Mouse (Mus musculus) forebrain, embryonic 11.5 days (tissue): ENCODE measurements around the gene Arglu1. TPM values are rescaled to one million over a fixed set of nuclear protein-coding genes. Genes with fewer than 3 reads are reported as not detected.

Experiments used
- ATAC-seq: fragments of 200-750 bp; cut with Nextera tagmentation; replicated peaks from 2 replicates; pipeline ENCODE4 v1.8.0; 2017; ENCODE audit warnings: moderate TSS enrichment; ENCODE audit not compliant: low FRiP score
- DNase-seq: peaks from one replicate; pipeline ENCODE4 v3.0.0-alpha.2; 2017; ENCODE audit warnings: low spot score
- H3K27ac ChIP-seq: fragments of 300-500 bp; sonication (generic); 2 replicates; pipeline ENCODE4 v1.5.1; 2014; ENCODE audit warnings: low read depth, low read length
- H3K27me3 ChIP-seq: fragments of 300-500 bp; sonication (generic); 2 replicates; pipeline ENCODE4 v1.6.1; 2014; ENCODE audit warnings: mild to moderate bottlenecking, low read length, mixed read lengths; ENCODE audit not compliant: control insufficient read depth, insufficient read depth
- H3K36me3 ChIP-seq: fragments of 300-500 bp; sonication (generic); 2 replicates; pipeline ENCODE4 v1.6.1; 2014; ENCODE audit warnings: mild to moderate bottlenecking, low read length, moderate library complexity, mixed read lengths; ENCODE audit not compliant: control insufficient read depth, insufficient read depth
- H3K4me1 ChIP-seq: fragments of 300-500 bp; sonication (generic); replicated peaks from 2 replicates; pipeline ENCODE4 v1.6.1; 2014; ENCODE audit warnings: low read length, mixed read lengths; ENCODE audit not compliant: control insufficient read depth, insufficient read depth
- H3K4me2 ChIP-seq: fragments of 300-500 bp; sonication (generic); 2 replicates; pipeline ENCODE4 v1.6.1; 2014; ENCODE audit warnings: low read depth, mild to moderate bottlenecking, low read length, moderate library complexity, mixed read lengths; ENCODE audit not compliant: severe bottlenecking
- H3K4me3 ChIP-seq: fragments of 300-500 bp; sonication (generic); 2 replicates; pipeline ENCODE4 v1.5.1; 2014; ENCODE audit warnings: low read depth, low read length
- H3K9ac ChIP-seq: fragments of 300-500 bp; sonication (generic); 2 replicates; pipeline ENCODE4 v1.6.1; 2014; ENCODE audit warnings: low read length
- H3K9me3 ChIP-seq: fragments of 300-500 bp; sonication (generic); 2 replicates; pipeline ENCODE4 v1.6.1; 2016; ENCODE audit warnings: low read length, mixed read lengths; ENCODE audit not compliant: control insufficient read depth
- WGBS: fragments of 180-500 bp; shearing (Covaris S2); extraction: QIAGEN DNeasy Blood & Tissue Kit; methylation state at CpG from one replicate; pipeline ENCODE4 v1.1.7; 2014; 5-methylcytosine and 5-hydroxymethylcytosine counted together
- polyA plus RNA-seq: library from polyadenylated mRNA; unstranded; fragments of >200 nt; fragmentation: Nextera tagmentation; extraction: Ambion mirVana; gene quantifications from 2 replicates; pipeline ENCODE4 v1.2.1, GENCODE M21; 2014

The Arglu1 gene
- polyA plus RNA-seq, result 163 and 171 TPM in 2 replicates

- ATAC-seq, result peak; percentile 96
- DNase-seq, result peak; percentile 98
- Histone ChIP-seq H3K4me3 (peak within 1 kb of the TSS; percentile 93), H3K4me2 (peak within 1 kb of the TSS; percentile 78), H3K4me1 (peaks cover 18% of the 10 kb centered on the region), H3K36me3 (no peaks in the 10 kb centered on the region), H3K27ac (peak within 1 kb of the TSS; percentile 87), H3K9ac (peak within 1 kb of the TSS; percentile 99), H3K27me3 (no peaks in the 10 kb centered on the region), H3K9me3 (no peaks in the 10 kb centered on the region)
- under 1% methylated on average over 77 of the region's 81 CpGs for WGBS
Observed at GRCm38 (mm10) chr8:8690146-8691092, at the start of gene Arglu1. Gene Arglu1 (minus strand): TSS chr8:8690521.

- Histone ChIP-seq H3K4me1 (no peaks in the 10 kb centered on the region), H3K9me3 (no peaks in the 10 kb centered on the region), H3K36me3 (no peaks in the 10 kb centered on the region), H3K4me2 (no peak overlapping the region), H3K27me3 (no peaks in the 10 kb centered on the region), H3K27ac (no peak overlapping the region), H3K9ac (no peak overlapping the region), H3K4me3 (no peak overlapping the region)
- WGBS, result 77% methylated on average over 3 of the region's 3 CpGs
- DNase-seq, result no peak
- ATAC-seq, result no peak
Observed at GRCm38 (mm10) chr8:8737271-8737670, 47.0 kb upstream of the Arglu1 start.

DNA sequence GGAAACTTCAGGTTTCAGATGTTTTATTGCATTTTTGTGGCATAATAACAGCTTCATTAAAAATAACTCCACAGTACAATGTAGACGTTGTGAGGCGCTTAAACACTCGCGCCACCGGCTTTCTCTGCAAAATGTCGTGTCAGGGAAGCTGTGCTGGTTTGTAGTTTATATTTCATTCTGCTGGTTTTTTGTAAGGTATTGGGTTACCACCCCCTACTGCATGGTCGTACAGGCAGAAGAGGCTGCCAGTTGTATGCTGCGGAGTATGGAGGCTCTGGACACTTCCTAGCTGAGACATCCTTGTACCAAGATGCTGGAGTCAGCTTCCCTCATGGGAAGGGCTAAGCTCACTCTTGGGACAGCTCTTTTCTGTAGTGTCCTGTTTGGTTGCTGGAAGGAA is 46.5 kb upstream of the Arglu1 start:
- DNase-seq, result no peak
- Histone ChIP-seq H3K4me1 (no peaks in the 10 kb centered on the region), H3K4me3 (no peak overlapping the region)

DNA sequence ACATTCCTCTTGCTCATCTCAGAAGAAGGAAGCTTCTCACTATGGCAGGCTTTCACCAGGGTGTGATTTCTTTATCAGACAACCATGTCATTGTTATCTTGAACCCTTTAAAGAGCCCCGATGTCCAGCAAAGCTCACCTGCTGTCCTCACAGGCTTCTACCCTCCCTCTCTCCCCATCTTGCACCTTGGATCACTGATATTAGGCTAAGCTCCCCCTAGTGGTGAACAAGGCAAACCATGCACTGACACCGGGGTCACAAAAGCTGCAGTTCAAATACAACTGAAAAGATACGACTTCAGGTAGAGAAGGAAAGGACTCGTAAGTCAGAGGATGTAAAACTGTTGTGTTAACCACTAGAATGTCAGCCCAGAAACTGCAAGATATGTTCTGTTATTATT is 43.5 kb upstream of the Arglu1 start:
- Histone ChIP-seq H3K36me3 (no peaks in the 10 kb centered on the region), H3K9ac (no peak overlapping the region), H3K9me3 (no peaks in the 10 kb centered on the region), H3K4me3 (no peak overlapping the region), H3K4me2 (no peak overlapping the region), H3K4me1 (no peaks in the 10 kb centered on the region), H3K27ac (no peak overlapping the region), H3K27me3 (no peaks in the 10 kb centered on the region)
- 49% methylated on average over 4 of the region's 4 CpGs for WGBS
- no peak for ATAC-seq
- no peak for DNase-seq

More for the DNA sequence above, 46.5 kb upstream of the Arglu1 start:
- Histone ChIP-seq H3K9ac (no peak overlapping the region), H3K27ac (no peak overlapping the region), H3K4me2 (no peak overlapping the region), H3K27me3 (no peaks in the 10 kb centered on the region), H3K9me3 (no peaks in the 10 kb centered on the region), H3K36me3 (no peaks in the 10 kb centered on the region)
- 83% methylated on average over 8 of the region's 8 CpGs for WGBS
- ATAC-seq, result no peak

DNA sequence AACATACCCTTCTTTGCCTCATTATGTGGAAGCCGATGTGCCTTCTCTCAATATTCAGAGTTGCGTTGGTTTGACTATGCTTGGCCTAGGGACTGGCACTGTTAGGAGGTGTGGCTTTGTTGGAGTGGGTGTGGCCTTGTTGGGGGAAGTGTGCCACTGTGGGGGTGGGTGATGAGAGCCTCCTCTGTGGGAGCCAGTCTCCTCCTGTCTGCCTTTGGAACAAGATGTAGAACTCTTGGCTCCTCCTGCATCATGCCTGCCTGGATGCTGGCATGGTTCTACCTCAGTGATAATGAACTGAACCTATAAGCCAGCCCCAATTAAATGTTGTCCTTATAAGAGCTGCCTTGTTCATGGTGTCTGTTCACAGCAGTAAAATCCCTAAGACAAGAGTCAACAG is 38.3 kb upstream of the Arglu1 start:
- no peaks in the 10 kb centered on the region for H3K9me3 ChIP-seq
- no peak overlapping the region for H3K27ac ChIP-seq
- H3K9ac ChIP-seq, result no peak overlapping the region
- WGBS, result 89% methylated on average over 2 of the region's 2 CpGs
- no peak for DNase-seq
- no peaks in the 10 kb centered on the region for H3K36me3 ChIP-seq
- no peaks in the 10 kb centered on the region for H3K27me3 ChIP-seq
- H3K4me1 ChIP-seq, result no peaks in the 10 kb centered on the region
- H3K4me2 ChIP-seq, result no peak overlapping the region
- no peak for ATAC-seq
- no peak overlapping the region for H3K4me3 ChIP-seq

DNA sequence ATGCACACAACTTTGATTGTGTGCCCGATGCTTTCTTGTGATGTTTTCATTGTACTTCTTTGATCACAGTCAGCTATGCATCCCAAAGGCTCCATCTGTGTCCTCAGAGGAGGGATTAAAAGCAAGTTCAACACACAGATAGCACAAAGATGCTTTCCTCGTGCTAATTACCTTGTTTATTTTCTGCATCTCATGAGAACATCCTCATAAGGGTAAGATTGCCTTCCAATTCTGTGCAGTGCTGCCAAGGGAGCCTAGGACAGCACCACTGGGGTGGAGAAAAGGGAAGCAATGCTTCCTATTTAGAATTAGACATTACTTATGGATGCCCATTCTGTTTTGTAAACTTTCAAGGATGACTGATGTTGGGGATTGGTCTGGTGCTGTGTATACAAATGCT is 36.2 kb upstream of the Arglu1 start:
- no peaks in the 10 kb centered on the region for H3K4me1 ChIP-seq
- DNase-seq (no peak), ATAC-seq (no peak)
- no peak overlapping the region for H3K27ac ChIP-seq
- no peak overlapping the region for H3K4me2 ChIP-seq
- no peak overlapping the region for H3K9ac ChIP-seq
- no peaks in the 10 kb centered on the region for H3K9me3 ChIP-seq
- WGBS, result 67% methylated on average over 2 of the region's 2 CpGs
- H3K4me3 ChIP-seq, result no peak overlapping the region
- H3K27me3 ChIP-seq, result no peaks in the 10 kb centered on the region
- no peaks in the 10 kb centered on the region for H3K36me3 ChIP-seq

GRCm38 (mm10) chr8:8704813-8705212 is 14.5 kb upstream of the Arglu1 start:
- Histone ChIP-seq H3K36me3 (no peaks in the 10 kb centered on the region), H3K4me1 (no peaks in the 10 kb centered on the region), H3K9me3 (no peaks in the 10 kb centered on the region), H3K4me2 (no peak overlapping the region), H3K4me3 (no peak overlapping the region), H3K9ac (no peak overlapping the region), H3K27ac (no peak overlapping the region), H3K27me3 (no peaks in the 10 kb centered on the region)
- no peak for ATAC-seq
- DNase-seq, result no peak
- 82% methylated on average over 9 of the region's 9 CpGs for WGBS

DNA sequence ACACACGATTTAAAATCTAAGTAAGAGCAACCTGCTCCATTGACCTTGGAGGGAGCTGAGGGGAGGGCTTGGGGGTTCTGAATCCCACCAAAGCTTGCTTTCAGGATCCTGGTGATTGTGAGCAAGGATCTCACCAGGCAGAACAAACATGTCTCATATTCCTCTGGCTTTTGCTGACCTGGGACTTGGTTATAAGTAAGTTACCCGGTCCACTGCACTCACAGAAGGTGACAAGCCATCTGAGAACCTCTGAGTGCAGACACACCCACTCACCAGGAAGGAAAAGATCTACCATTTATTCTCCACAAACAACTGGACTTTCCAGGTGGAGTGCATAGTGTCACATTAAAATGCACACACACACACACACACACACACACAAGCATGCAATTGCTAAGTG is 13.3 kb upstream of the Arglu1 start:
- Histone ChIP-seq H3K4me2 (no peak overlapping the region), H3K4me1 (no peaks in the 10 kb centered on the region), H3K27me3 (no peaks in the 10 kb centered on the region), H3K4me3 (no peak overlapping the region), H3K9ac (no peak overlapping the region), H3K27ac (no peak overlapping the region), H3K36me3 (no peaks in the 10 kb centered on the region), H3K9me3 (no peaks in the 10 kb centered on the region)
- no peak for ATAC-seq
- no peak for DNase-seq
- 72% methylated on average over 2 of the region's 2 CpGs for WGBS

- no peak for ATAC-seq
- H3K4me1 ChIP-seq, result no peaks in the 10 kb centered on the region
- H3K4me3 ChIP-seq, result no peak overlapping the region
- no peaks in the 10 kb centered on the region for H3K36me3 ChIP-seq
- H3K27me3 ChIP-seq, result no peaks in the 10 kb centered on the region
- no peak overlapping the region for H3K9ac ChIP-seq
- DNase-seq, result no peak
- 92% methylated on average over 10 of the region's 10 CpGs for WGBS
- H3K9me3 ChIP-seq, result no peaks in the 10 kb centered on the region
- H3K27ac ChIP-seq, result no peak overlapping the region
- H3K4me2 ChIP-seq, result no peak overlapping the region
Observed at GRCm38 (mm10) chr8:8700821-8701220, 10.5 kb upstream of the Arglu1 start.
